Mouse (Mus musculus) ES-Bruce4 (cell line): ENCODE results near the gene Secisbp2.

ENCODE experiments used
- CTCF ChIP-seq: IDR thresholded peaks from one replicate; pipeline ENCODE4 v1.8.1; 2011; ENCODE audit warnings: low read depth, low read length
- POLR2A ChIP-seq: IDR thresholded peaks from one replicate; pipeline ENCODE4 v1.8.1; 2011; ENCODE audit warnings: low read length; ENCODE audit not compliant: insufficient read depth

- TF ChIP-seq POLR2A: no peak
- no peak for TF ChIP-seq CTCF
Measured at GRCm38 (mm10) chr13:51653159-51653558, 1.7 kb downstream of the Secisbp2 start.
